Mouse (Mus musculus): ENCODE results near the gene Pcbp1. TPM values are rescaled to one million over a fixed set of nuclear protein-coding genes. Genes with fewer than 3 reads are reported as not detected.

Pcbp1 gene
- polyA plus RNA-seq, 1 experiment from 2014 or later: 312 TPM

- WGBS (ENCODE audit: insufficient replicate concordance): 82% methylated on average over 2 of the region's 4 CpGs
- peak overlapping the region; percentile 100; the same call in 1 of the 2 replicates for H3K9ac ChIP-seq (ENCODE audit: low read depth, low read length)
- H3K27me3 ChIP-seq (ENCODE audit: control insufficient read depth, insufficient read depth, low read length): no peaks in the 10 kb centered on the region
Observed at GRCm38 (mm10) chr6:86527766-86528450, 1.8 kb upstream of the Pcbp1 start.

GRCm38 (mm10) chr6:86526961-86527740 lies 1.0 kb upstream of the Pcbp1 start:
- peaks cover 17% of the 10 kb centered on the region for H3K4me1 ChIP-seq (ENCODE audit: control insufficient read depth, insufficient read depth, low read length)
- H3K9ac ChIP-seq (ENCODE audit: low read depth, low read length): peak overlapping the region; percentile 100
- H3K27ac ChIP-seq (ENCODE audit: low read depth, low read length): peak overlapping the region; percentile 100
- H3K4me2 ChIP-seq: peak overlapping the region; percentile 87
- peak overlapping the region; percentile 99 for H3K4me3 ChIP-seq (ENCODE audit: low read depth, low read length)
- no peaks in the 10 kb centered on the region for H3K27me3 ChIP-seq (ENCODE audit: control insufficient read depth, insufficient read depth, low read length)
- no peaks in the 10 kb centered on the region for H3K9me3 ChIP-seq (replicated peaks; ENCODE audit: control insufficient read depth, low read length)
- peaks cover 2% of the 10 kb centered on the region; the same call in 1 of the 2 replicates for H3K36me3 ChIP-seq (ENCODE audit: control insufficient read depth, insufficient read depth, low read length)
- peak; percentile 59 for ATAC-seq (replicated peaks; ENCODE audit: insufficient number of reproducible peaks, low FRiP score, low TSS enrichment)
- 6% methylated on average over 49 of the region's 49 CpGs for WGBS (ENCODE audit: insufficient replicate concordance)

More at GRCm38 (mm10) chr6:86527766-86528450, 1.8 kb upstream of the Pcbp1 start:
- Histone ChIP-seq H3K4me2 (peak overlapping the region; percentile 87), H3K4me1 (ENCODE audit: control insufficient read depth, insufficient read depth, low read length) (peaks cover 14% of the 10 kb centered on the region), H3K36me3 (ENCODE audit: control insufficient read depth, insufficient read depth, low read length) (peaks cover 2% of the 10 kb centered on the region; the same call in 1 of the 2 replicates), H3K9me3 (replicated peaks; ENCODE audit: control insufficient read depth, low read length) (no peaks in the 10 kb centered on the region), H3K27ac (ENCODE audit: low read depth, low read length) (peak overlapping the region; percentile 100), H3K4me3 (ENCODE audit: low read depth, low read length) (peak overlapping the region; percentile 99)
- no peak for ATAC-seq (replicated peaks; ENCODE audit: insufficient number of reproducible peaks, low FRiP score, low TSS enrichment)

GRCm38 (mm10) chr6:86525646-86526031 lies 482 bp downstream of the Pcbp1 start:
- Histone ChIP-seq H3K27me3 (ENCODE audit: control insufficient read depth, insufficient read depth, low read length) (no peaks in the 10 kb centered on the region), H3K4me3 (ENCODE audit: low read depth, low read length) (peak overlapping the region; percentile 99), H3K27ac (ENCODE audit: low read depth, low read length) (peak overlapping the region; percentile 100), H3K36me3 (ENCODE audit: control insufficient read depth, insufficient read depth, low read length) (peaks cover 2% of the 10 kb centered on the region; the same call in 1 of the 2 replicates), H3K9ac (ENCODE audit: low read depth, low read length) (peak overlapping the region; percentile 100), H3K4me2 (peak overlapping the region; percentile 87), H3K4me1 (ENCODE audit: control insufficient read depth, insufficient read depth, low read length) (peaks cover 17% of the 10 kb centered on the region), H3K9me3 (replicated peaks; ENCODE audit: control insufficient read depth, low read length) (no peaks in the 10 kb centered on the region)
- ATAC-seq (replicated peaks; ENCODE audit: insufficient number of reproducible peaks, low FRiP score, low TSS enrichment): peak; percentile 41
- under 1% methylated on average over 34 of the region's 36 CpGs for WGBS (ENCODE audit: insufficient replicate concordance)

- Histone ChIP-seq H3K4me1 (ENCODE audit: control insufficient read depth, insufficient read depth, low read length) (peaks cover 17% of the 10 kb centered on the region), H3K27ac (ENCODE audit: low read depth, low read length) (peak overlapping the region; percentile 100), H3K27me3 (ENCODE audit: control insufficient read depth, insufficient read depth, low read length) (no peaks in the 10 kb centered on the region), H3K9me3 (replicated peaks; ENCODE audit: control insufficient read depth, low read length) (no peaks in the 10 kb centered on the region), H3K36me3 (ENCODE audit: control insufficient read depth, insufficient read depth, low read length) (peaks cover 2% of the 10 kb centered on the region; the same call in 1 of the 2 replicates), H3K9ac (ENCODE audit: low read depth, low read length) (peak overlapping the region; percentile 100), H3K4me2 (peak overlapping the region; percentile 87), H3K4me3 (ENCODE audit: low read depth, low read length) (peak overlapping the region; percentile 99)
- WGBS (ENCODE audit: insufficient replicate concordance): under 1% methylated on average over 51 of the region's 51 CpGs
- ATAC-seq (replicated peaks; ENCODE audit: insufficient number of reproducible peaks, low FRiP score, low TSS enrichment): peak; percentile 24; the same call in 1 of the 2 replicates
Observed at GRCm38 (mm10) chr6:86524879-86525645, 1.1 kb downstream of the Pcbp1 start.

DNA sequence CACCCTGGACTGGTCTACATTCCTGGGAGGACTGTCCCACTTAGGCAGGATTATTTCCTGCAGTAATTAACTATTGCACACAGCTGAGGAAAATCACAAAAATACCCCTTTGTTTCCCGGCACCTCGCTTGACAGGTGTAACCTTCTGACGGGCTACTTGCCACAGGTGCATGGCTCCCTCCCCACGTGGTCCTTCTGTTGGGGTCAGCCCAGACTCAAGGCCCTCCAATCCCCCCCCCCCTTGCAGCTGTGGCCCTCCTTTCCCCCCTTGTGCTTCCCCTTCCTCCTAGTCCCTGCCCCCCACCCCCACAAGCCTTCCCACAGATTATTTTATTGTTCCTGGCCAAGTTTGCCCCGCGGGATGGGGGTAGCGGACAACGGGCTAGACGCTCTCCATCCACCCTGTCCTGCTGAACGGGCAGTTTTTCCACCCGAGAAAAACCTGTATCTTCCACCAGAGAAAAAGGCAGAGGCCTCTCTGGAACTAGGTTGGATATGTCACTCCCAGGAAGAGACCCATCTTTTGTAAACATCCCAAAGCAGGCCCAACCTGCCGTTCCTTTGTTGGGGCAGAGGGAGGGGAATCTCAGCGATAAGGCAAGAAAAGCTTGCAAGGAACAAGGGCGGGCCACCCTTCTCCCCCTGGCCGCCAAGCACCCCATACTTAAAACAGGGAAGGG lies 2.2 kb downstream of the Pcbp1 start:
- 0% methylated on average over 15 of the region's 15 CpGs for WGBS (ENCODE audit: insufficient replicate concordance)
- Histone ChIP-seq H3K4me3 (ENCODE audit: low read depth, low read length) (peak overlapping the region; percentile 99), H3K27me3 (ENCODE audit: control insufficient read depth, insufficient read depth, low read length) (no peaks in the 10 kb centered on the region), H3K4me2 (peak overlapping the region; percentile 83), H3K4me1 (ENCODE audit: control insufficient read depth, insufficient read depth, low read length) (peaks cover 17% of the 10 kb centered on the region), H3K36me3 (ENCODE audit: control insufficient read depth, insufficient read depth, low read length) (no peaks in the 10 kb centered on the region), H3K9me3 (replicated peaks; ENCODE audit: control insufficient read depth, low read length) (no peaks in the 10 kb centered on the region), H3K27ac (ENCODE audit: low read depth, low read length) (peak overlapping the region; percentile 89), H3K9ac (ENCODE audit: low read depth, low read length) (peak overlapping the region; percentile 95)
- no peak for ATAC-seq (replicated peaks; ENCODE audit: insufficient number of reproducible peaks, low FRiP score, low TSS enrichment)

DNA sequence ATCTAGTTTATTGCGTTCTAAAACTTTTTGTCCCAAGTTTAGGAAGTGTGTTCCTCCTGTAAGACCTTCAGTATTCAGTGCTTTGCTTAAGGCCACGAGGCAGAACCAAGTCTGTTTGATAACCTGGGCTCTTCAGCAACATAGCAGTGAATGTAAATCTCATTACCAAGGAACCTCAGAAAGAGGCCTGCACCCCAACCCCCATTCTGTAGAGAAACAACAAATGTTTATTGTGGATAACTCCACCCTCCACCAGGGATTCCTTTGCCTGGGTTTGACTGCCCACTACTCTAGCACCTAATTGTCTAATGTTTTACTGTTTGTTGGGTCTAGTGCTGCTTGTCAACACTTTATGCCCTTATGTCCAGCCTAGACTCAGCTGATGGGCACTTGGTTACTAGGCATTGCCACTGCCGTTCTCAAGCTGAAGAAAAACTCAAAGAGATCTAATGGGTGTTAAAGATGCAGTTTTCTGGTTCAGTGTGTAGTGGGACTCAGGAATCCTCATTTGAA lies 2.8 kb downstream of the Pcbp1 start:
- H3K27ac ChIP-seq (ENCODE audit: low read depth, low read length): peak overlapping the region; percentile 89
- ATAC-seq (replicated peaks; ENCODE audit: insufficient number of reproducible peaks, low FRiP score, low TSS enrichment): no peak
- peak overlapping the region; percentile 95 for H3K9ac ChIP-seq (ENCODE audit: low read depth, low read length)
- no peaks in the 10 kb centered on the region for H3K9me3 ChIP-seq (replicated peaks; ENCODE audit: control insufficient read depth, low read length)
- H3K4me1 ChIP-seq (ENCODE audit: control insufficient read depth, insufficient read depth, low read length): peaks cover 17% of the 10 kb centered on the region
- 29% methylated on average over 3 of the region's 3 CpGs for whole genome bisulfite sequencing (ENCODE audit: insufficient replicate concordance)
- no peaks in the 10 kb centered on the region for H3K36me3 ChIP-seq (ENCODE audit: control insufficient read depth, insufficient read depth, low read length)
- peak overlapping the region; percentile 99 for H3K4me3 ChIP-seq (ENCODE audit: low read depth, low read length)
- H3K27me3 ChIP-seq (ENCODE audit: control insufficient read depth, insufficient read depth, low read length): no peaks in the 10 kb centered on the region
- H3K4me2 ChIP-seq: peak overlapping the region; percentile 83

DNA sequence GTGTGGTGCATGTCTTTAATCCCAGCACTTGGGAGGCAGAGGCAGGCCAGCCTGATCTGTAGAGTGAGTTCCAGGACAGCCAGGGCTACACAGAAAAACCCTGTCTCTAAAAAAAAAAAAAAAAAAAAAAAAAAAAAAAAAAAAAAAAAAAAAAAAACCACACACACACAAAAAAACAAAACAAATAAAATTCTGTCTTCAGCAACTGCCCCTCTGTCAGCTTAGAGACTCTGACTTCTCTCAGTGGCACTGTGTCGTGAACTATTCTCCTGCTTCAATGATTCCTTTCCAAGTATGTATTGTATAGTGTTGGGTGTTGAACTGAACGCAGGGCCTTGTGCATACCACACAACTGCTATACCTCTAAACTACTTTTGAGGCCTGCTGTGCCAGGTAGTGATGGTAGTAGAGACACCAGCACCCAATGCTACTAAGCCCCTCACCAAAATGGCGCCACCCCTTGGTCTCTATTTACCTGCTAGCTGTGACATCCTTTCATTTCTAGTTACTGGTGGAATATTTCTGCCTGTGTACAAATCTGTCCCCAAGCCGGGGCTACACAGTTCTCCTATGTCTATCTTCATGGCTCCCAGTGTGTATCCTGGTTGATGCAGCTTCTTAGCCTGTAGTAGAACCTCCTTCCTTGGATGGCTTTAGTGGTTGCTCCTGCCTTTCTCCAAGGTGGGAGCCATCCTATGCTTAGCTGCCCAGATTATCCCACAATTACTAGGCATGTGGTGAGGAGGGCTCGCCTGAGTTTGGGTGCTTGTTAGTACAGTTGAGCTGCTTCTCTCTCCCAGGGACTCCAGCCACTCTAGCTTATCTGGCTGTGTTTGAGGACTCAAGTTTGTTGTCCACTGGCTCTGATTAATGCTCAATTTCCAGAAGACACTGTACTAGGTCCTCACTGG lies 3.9 kb downstream of the Pcbp1 start:
- Histone ChIP-seq H3K27ac (ENCODE audit: low read depth, low read length) (peak overlapping the region; percentile 50), H3K4me1 (ENCODE audit: control insufficient read depth, insufficient read depth, low read length) (peaks cover 13% of the 10 kb centered on the region)

More for the DNA sequence above, 3.9 kb downstream of the Pcbp1 start:
- peak overlapping the region; percentile 27; the same call in 1 of the 2 replicates for H3K4me2 ChIP-seq
- no peak for ATAC-seq (replicated peaks; ENCODE audit: insufficient number of reproducible peaks, low FRiP score, low TSS enrichment)
- H3K36me3 ChIP-seq (ENCODE audit: control insufficient read depth, insufficient read depth, low read length): no peaks in the 10 kb centered on the region
- no peak overlapping the region for H3K4me3 ChIP-seq (ENCODE audit: low read depth, low read length)
- H3K27me3 ChIP-seq (ENCODE audit: control insufficient read depth, insufficient read depth, low read length): no peaks in the 10 kb centered on the region
- peak overlapping the region; percentile 1; the same call in 1 of the 2 replicates for H3K9ac ChIP-seq (ENCODE audit: low read depth, low read length)
- 86% methylated on average over 5 of the region's 5 CpGs for WGBS (ENCODE audit: insufficient replicate concordance)
- no peaks in the 10 kb centered on the region for H3K9me3 ChIP-seq (replicated peaks; ENCODE audit: control insufficient read depth, low read length)
